Mouse (Mus musculus): ENCODE measurements around the gene 9130230L23Rik.
"Not testable (repeated sequence)": the region's sequence is repeated elsewhere in the genome, so short reads cannot be mapped to it uniquely, and the experiment has no call there.

Gene 9130230L23Rik

GRCm38 (mm10) chr5:66005041-66005678, 1.1 kb upstream of the 9130230L23Rik start:
- DNase-seq (ENCODE audit: low spot score in 2 of 2), result no peak

- DNase-seq (ENCODE audit: low spot score in 2 of 2), result no peak
Measured at GRCm38 (mm10) chr5:66001232-66001631, 2.9 kb downstream of the 9130230L23Rik start.

- DNase-seq (ENCODE audit: low spot score in 2 of 2), result no peak
Measured at GRCm38 (mm10) chr5:66000567-66001125, 3.4 kb downstream of the 9130230L23Rik start.

- no peak for DNase-seq (ENCODE audit: low spot score in 2 of 2)
Measured at GRCm38 (mm10) chr5:66000074-66000473, 4.0 kb downstream of the 9130230L23Rik start.

GRCm38 (mm10) chr5:65999106-65999505, 5.0 kb downstream of the 9130230L23Rik start:
- no peak for DNase-seq (ENCODE audit: low spot score in 2 of 2)

GRCm38 (mm10) chr5:65997813-65998212, 6.3 kb downstream of the 9130230L23Rik start:
- DNase-seq (ENCODE audit: low spot score in 2 of 2), result no peak

- DNase-seq (ENCODE audit: low spot score in 2 of 2), result no peak
Measured at GRCm38 (mm10) chr5:65994643-65995042, 9.4 kb downstream of the 9130230L23Rik start.

GRCm38 (mm10) chr5:65991191-65991590, 12.9 kb downstream of the 9130230L23Rik start:
- DNase-seq (ENCODE audit: low spot score in 2 of 2), result no peak

GRCm38 (mm10) chr5:65987004-65987403, 17.1 kb downstream of the 9130230L23Rik start:
- not testable (repeated sequence) for DNase-seq (ENCODE audit: low spot score in 2 of 2)

GRCm38 (mm10) chr5:65986426-65986825, 17.7 kb downstream of the 9130230L23Rik start:
- no peak for DNase-seq (ENCODE audit: low spot score in 2 of 2)

GRCm38 (mm10) chr5:65975731-65976130, 28.4 kb downstream of the 9130230L23Rik start:
- no peak for DNase-seq (ENCODE audit: low spot score in 2 of 2)

GRCm38 (mm10) chr5:65973189-65973588, 30.9 kb downstream of the 9130230L23Rik start:
- DNase-seq (ENCODE audit: low spot score in 2 of 2), result no peak

GRCm38 (mm10) chr5:65968004-65968403, 36.1 kb downstream of the 9130230L23Rik start:
- no peak for DNase-seq (ENCODE audit: low spot score in 2 of 2)

GRCm38 (mm10) chr5:65967091-65967490, 37.0 kb downstream of the 9130230L23Rik start:
- no peak for DNase-seq (ENCODE audit: low spot score in 2 of 2)

- DNase-seq (ENCODE audit: low spot score in 2 of 2), result no peak
Measured at GRCm38 (mm10) chr5:65965771-65966279, 38.3 kb downstream of the 9130230L23Rik start.

- DNase-seq (ENCODE audit: low spot score in 2 of 2), result no peak
Measured at GRCm38 (mm10) chr5:65963291-65963690, 40.8 kb downstream of the 9130230L23Rik start.

GRCm38 (mm10) chr5:65960597-65960950, 43.5 kb downstream of the 9130230L23Rik start:
- no peak for DNase-seq (ENCODE audit: low spot score in 2 of 2)

- DNase-seq (ENCODE audit: low spot score in 2 of 2), result no peak
Measured at GRCm38 (mm10) chr5:65959893-65960596, 44.0 kb downstream of the 9130230L23Rik start.

- peak in 1 of 2 experiments; percentile 57 for DNase-seq (ENCODE audit: low spot score in 2 of 2)
Measured at GRCm38 (mm10) chr5:65958597-65958996, 45.5 kb downstream of the 9130230L23Rik start.

- no peak for DNase-seq (ENCODE audit: low spot score in 2 of 2)
Measured at GRCm38 (mm10) chr5:65956144-65957008, 47.7 kb downstream of the 9130230L23Rik start.

GRCm38 (mm10) chr5:65955343-65956143, 48.5 kb downstream of the 9130230L23Rik start:
- peak; percentile 76 to 85 for DNase-seq (ENCODE audit: low spot score in 2 of 2)
